ENCODE assay signal across 8 mouse cellular contexts in the genomic region with DNA sequence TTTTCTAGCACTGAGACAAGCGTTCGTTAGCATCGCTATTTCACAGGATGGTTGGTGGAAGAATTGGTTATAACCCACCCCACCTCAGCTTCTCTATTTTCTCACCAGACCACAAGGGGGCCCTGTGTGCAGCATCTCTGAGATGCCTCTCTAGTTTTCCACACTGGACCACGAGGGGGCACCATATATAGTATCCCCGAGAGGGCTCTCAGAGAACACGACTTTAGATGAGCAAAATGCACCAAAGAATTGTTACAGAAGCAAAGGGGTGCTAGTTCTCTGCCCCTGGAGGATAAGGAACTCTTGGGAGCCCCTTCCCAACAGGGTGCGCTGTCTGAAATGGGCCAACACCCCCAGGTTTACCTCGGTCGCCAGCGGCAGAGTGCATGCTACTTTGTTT. TPM values are rescaled to one million over a fixed set of nuclear protein-coding genes. Genes with fewer than 3 reads are reported as not detected.
DNase-seq lines count a peak whose midpoint lies in the region; ATAC-seq and TF ChIP-seq lines count a peak whose summit lies in the region.

No protein-coding gene starts in this region.

- WGBS in lung, embryonic 14.5 days = 67% methylated on average over 10 of the region's 10 CpGs

- no peaks in the 10 kb centered on the region for H3K27me3 ChIP-seq in E14TG2a.4 (ENCODE audit: insufficient read depth, low read length)
- no peaks in the 10 kb centered on the region for H3K27me3 ChIP-seq in lung, embryonic 14.5 days (ENCODE audit: insufficient read depth, low read length)

- H3K4me1 ChIP-seq in E14TG2a.4 (replicated peaks; ENCODE audit: low read depth, low read length) = no peaks in the 10 kb centered on the region
- H3K4me1 ChIP-seq in lung, embryonic 14.5 days (ENCODE audit: insufficient read depth) = peaks cover 9% of the 10 kb centered on the region

- no peaks in the 10 kb centered on the region for H3K9me3 ChIP-seq in E14TG2a.4 (ENCODE audit: low read length)
- H3K9me3 ChIP-seq in lung, embryonic 14.5 days (ENCODE audit: low read depth, low read length) = no peaks in the 10 kb centered on the region

- H3K4me3 ChIP-seq in E14TG2a.4 (replicated peaks; ENCODE audit: low read length) = no peak overlapping the region
- H3K4me3 ChIP-seq in lung, embryonic 14.5 days (ENCODE audit: low read depth, low read length) = no peak overlapping the region

- no peak overlapping the region for H3K9ac ChIP-seq in lung, embryonic 14.5 days

- peak; percentile 64 for DNase-seq in 3134 (ENCODE audit: extremely low read depth, insufficient read length, low spot score)
- DNase-seq in c-Kit-positive CD71-positive TER-119-positive erythroid progenitor cells, embryonic 14.5 days (ENCODE audit: low spot score) = peak; percentile 44
- DNase-seq in frontal cortex, postnatal 36 days (ENCODE audit: low spot score in 2 of 2) = peak; percentile 68 to 78
- DNase-seq in kidney, postnatal 4 days = peak; percentile 90
- DNase-seq in lung, embryonic 14.5 days = peak; percentile 91
- DNase-seq in right cerebral cortex, postnatal 25 days = peak; percentile 57
- peak; percentile 70 to 75 for DNase-seq in urinary bladder, postnatal 36 days (ENCODE audit: low spot score in 2 of 2)

- no peaks in the 10 kb centered on the region for H3K36me3 ChIP-seq in E14TG2a.4 (ENCODE audit: insufficient read depth, low read length)
- H3K36me3 ChIP-seq in lung, embryonic 14.5 days (ENCODE audit: insufficient read depth) = no peaks in the 10 kb centered on the region

- no peak overlapping the region for H3K4me2 ChIP-seq in lung, embryonic 14.5 days

- TF ChIP-seq CTCF in E14TG2a.4 (conservative IDR thresholded peaks at IDR 0.05; ENCODE audit: low read length) = peak; percentile 84
- peak; percentile 84 for TF ChIP-seq CTCF in lung, embryonic 14.5 days (IDR thresholded peaks at IDR 0.05; ENCODE audit: low read depth)

- H3K27ac ChIP-seq in lung, embryonic 14.5 days (ENCODE audit: low read depth) = no peak overlapping the region

- no peak for ATAC-seq in lung, embryonic 14.5 days (ENCODE audit: insufficient read depth)

RNA-seq across cellular contexts. Expression of a gene that starts 28.9 kb away (rescaled TPM):
- not detected in 2 replicates for polyA plus RNA-seq in lung, embryonic 14.5 days (2014; fragmentation: Nextera tagmentation; extraction: Ambion mirVana)

RNA-seq across cellular contexts. Expression of a gene that starts 53.1 kb away (rescaled TPM):
- 11.9 and 12.0 TPM in 2 replicates for polyA plus RNA-seq in lung, embryonic 14.5 days (2014; fragmentation: Nextera tagmentation; extraction: Ambion mirVana)
